Mouse (Mus musculus) mouse embryonic stem cell (cell line): Measurements from ENCODE around the gene Clmn.

Experiments
- in situ Hi-C, 2 experiments: fragments of 300-500 bp; cut with MboI; formaldehyde crosslinking; loops; 1 replicate in 1 of 2; 3 replicates in 1 of 2; pipeline ENCODE4 v1.14.3; 2019 to 2020; ENCODE audit warnings: low sequenced_read_pairs in 2 of 2, low pct_unique_long_range_greater_than_20kb in 1 of 2, mixed read lengths in 1 of 2; ENCODE audit not compliant: unreplicated experiment in 1 of 2

Clmn gene

GRCm38 (mm10) chr12:104864439-104865165 lies at the start of gene Clmn:
TSS of gene Clmn (minus strand) at chr12:104865076.
- in situ Hi-C loops, result no loop called here

- in situ Hi-C loops, result no loop called here
Observed at GRCm38 (mm10) chr12:104912990-104913389, 48.1 kb upstream of the Clmn start.

GRCm38 (mm10) chr12:104912281-104912933 lies 47.5 kb upstream of the Clmn start:
- in situ Hi-C loops, result no loop called here

- in situ Hi-C loops, result no loop called here
Observed at GRCm38 (mm10) chr12:104909750-104910149, 44.9 kb upstream of the Clmn start.

GRCm38 (mm10) chr12:104908986-104909385 lies 44.1 kb upstream of the Clmn start:
- in situ Hi-C loops, result no loop called here

GRCm38 (mm10) chr12:104908024-104908781 lies 43.3 kb upstream of the Clmn start:
- in situ Hi-C loops, result no loop called here

- in situ Hi-C loops, result no loop called here
Observed at GRCm38 (mm10) chr12:104907133-104907532, 42.3 kb upstream of the Clmn start.

GRCm38 (mm10) chr12:104904138-104904537 lies 39.3 kb upstream of the Clmn start:
- in situ Hi-C loops, result no loop called here

GRCm38 (mm10) chr12:104902392-104903053 lies 37.6 kb upstream of the Clmn start:
- in situ Hi-C loops, result no loop called here

- in situ Hi-C loops, result no loop called here
Observed at GRCm38 (mm10) chr12:104901320-104901719, 36.4 kb upstream of the Clmn start.

- in situ Hi-C loops, result no loop called here
Observed at GRCm38 (mm10) chr12:104899835-104900234, 35.0 kb upstream of the Clmn start.

- in situ Hi-C loops, result no loop called here
Observed at GRCm38 (mm10) chr12:104899161-104899560, 34.3 kb upstream of the Clmn start.

- in situ Hi-C loops, result no loop called here
Observed at GRCm38 (mm10) chr12:104898718-104899117, 33.8 kb upstream of the Clmn start.

- in situ Hi-C loops, result no loop called here
Observed at GRCm38 (mm10) chr12:104897051-104897618, 32.3 kb upstream of the Clmn start.

- in situ Hi-C loops, result no loop called here
Observed at GRCm38 (mm10) chr12:104896640-104897039, 31.8 kb upstream of the Clmn start.

- in situ Hi-C loops, result no loop called here
Observed at GRCm38 (mm10) chr12:104892245-104892644, 27.4 kb upstream of the Clmn start.

- in situ Hi-C loops, result no loop called here
Observed at GRCm38 (mm10) chr12:104890066-104890465, 25.2 kb upstream of the Clmn start.

- in situ Hi-C loops, result no loop called here
Observed at GRCm38 (mm10) chr12:104886104-104886503, 21.2 kb upstream of the Clmn start.

- in situ Hi-C loops, result no loop called here
Observed at GRCm38 (mm10) chr12:104882533-104882932, 17.7 kb upstream of the Clmn start.
